Mouse (Mus musculus) urinary bladder, postnatal 36 days (tissue): ENCODE data around the gene Rnf145.

Experiments used
- DNase-seq, 2 experiments: peaks; one replicate each; pipeline ENCODE4 v3.0.0; 2022; ENCODE audit warnings: low spot score in 2 of 2, mixed read lengths in 1 of 2

Gene Rnf145

DNA sequence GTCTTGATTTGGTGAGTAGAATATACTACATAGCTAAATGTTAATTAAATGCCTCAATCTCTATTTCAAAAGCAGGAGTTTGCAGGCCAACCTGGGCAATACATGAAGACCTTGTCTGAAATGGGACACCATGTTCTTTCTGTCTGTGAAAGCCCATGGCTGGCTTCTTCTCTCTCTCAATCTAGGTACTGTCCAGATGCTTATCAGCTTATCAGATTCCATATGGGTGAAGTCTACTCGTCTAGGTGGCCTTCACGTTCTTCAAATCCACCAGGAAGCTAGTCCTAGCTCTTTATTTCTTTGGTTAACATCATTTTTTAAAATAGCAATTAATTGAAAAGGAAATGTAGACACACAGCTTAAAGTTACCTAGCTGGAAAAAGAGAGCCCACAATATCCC, 8.9 kb upstream of the Rnf145 start:
- DNase-seq, result no peak

DNA sequence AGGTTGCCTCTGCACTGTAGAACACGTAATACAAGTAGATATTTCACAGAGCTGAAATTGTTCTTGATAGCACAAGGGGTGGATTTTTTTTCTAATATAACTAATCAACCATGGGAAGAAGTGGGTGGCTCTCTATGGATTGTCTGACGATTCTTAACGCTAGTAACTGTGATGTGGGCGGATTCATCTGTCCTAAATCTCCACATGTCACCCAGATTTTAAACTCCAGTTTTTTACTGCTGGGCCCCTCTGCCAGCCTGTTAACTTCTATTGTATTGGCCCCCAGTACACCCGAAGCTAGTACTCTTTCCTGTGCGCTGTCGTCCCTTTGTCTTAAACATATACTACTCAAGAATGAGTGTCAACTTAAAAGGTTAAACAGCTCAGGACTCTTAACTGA, 8.4 kb upstream of the Rnf145 start:
- DNase-seq, result no peak

DNA sequence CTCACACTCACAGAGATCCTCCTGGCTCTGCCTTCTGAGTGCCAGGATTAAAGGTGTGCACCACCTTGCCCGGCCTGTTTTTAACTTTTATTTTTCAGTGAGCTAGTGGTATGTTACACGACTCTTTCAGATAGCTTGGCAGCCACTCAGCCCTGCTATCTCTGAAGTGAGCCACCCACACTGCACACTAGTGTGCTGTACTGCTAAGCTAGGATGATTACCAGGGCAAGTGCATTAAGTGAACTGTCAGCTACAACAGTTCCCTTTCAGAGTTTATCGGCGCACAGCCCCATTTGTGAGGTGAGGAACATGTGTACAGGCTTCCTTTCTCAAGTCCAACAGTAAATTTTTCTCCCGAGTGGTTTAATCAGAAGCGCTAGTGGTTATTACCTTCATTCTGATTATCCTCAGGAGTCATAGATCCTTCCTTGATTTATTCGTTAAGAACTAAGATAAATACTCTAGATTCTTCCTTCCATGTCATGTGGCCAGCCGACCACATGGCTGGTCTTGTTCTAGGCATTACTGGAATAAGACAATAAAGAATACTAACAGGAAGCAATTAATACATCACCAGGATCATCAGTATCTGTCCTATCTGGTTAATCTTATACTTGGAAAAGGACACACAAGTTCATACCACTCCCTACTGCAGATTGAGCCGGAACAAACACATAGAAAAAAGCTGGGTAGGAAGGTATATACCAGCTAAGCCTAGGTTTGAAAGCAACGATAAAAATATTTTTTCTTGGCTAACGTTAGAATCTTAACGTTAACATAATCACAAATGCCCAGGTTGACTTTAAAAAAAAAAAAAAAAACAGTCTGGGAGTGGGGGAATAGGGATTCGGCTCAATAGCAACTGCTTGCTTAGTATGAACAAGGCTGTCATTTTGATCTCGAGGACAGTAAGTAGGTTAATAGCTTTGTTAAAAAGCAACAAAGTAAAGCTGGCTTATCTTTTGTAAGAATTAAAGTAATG, 6.4 kb upstream of the Rnf145 start:
- DNase-seq, result no peak

DNA sequence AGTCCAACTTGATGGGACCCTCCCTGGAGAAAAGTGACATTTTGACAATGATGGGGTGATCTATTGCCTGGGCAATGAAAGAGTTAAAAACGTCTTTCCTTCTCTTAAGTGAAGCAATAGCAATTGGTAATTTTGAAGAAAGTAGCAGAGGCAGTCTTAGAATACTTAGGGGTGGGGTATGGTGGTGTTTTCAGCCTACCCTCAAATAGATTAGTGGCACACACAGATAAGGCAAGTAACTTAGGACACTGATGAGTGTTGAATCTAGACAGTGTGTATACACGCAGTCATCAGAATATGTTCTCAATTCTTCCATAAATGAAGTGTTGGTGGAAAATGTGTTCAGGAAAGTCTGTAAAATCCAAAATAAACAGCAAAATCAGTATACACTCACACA, 5.7 kb upstream of the Rnf145 start:
- no peak for DNase-seq

DNA sequence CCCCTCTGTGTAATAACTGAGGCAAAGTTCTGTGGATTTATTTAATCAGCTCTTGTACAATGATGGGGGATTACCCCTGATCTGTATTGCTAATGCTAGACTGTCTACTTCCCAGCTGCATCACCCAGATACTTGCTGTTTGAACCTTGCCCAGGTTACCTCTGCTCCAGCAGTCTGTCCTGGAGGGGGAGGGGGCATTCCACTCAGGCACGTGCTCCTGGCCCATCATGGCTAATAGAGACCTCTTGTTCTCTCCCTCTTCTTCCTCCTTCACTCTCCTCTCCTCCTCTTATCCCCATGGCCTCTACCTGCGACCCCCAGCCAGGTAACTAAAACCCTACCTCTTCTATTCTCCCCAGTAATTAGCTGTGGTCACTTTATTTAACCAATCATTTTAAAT, 4.1 kb upstream of the Rnf145 start:
- DNase-seq, result no peak

DNA sequence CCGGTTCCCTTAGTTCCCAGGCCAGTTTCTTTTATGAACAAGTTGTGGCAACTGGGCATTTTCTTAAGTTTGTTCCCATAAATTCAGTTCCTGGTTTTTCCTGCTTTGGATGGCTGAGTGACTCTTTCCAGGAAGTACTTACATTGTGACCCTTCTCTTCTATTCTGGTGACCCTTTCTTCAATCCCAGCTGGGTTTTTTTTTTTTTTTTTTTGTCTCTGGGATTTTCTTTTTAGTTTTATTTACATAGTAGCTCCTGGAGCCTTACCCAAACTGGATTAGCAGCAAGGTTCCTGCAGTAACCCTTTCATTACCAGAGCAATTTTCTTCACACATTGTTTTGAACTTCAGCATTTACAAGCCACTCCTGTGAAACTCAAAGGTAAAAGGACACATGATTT, 2.4 kb upstream of the Rnf145 start:
- no peak for DNase-seq

DNA sequence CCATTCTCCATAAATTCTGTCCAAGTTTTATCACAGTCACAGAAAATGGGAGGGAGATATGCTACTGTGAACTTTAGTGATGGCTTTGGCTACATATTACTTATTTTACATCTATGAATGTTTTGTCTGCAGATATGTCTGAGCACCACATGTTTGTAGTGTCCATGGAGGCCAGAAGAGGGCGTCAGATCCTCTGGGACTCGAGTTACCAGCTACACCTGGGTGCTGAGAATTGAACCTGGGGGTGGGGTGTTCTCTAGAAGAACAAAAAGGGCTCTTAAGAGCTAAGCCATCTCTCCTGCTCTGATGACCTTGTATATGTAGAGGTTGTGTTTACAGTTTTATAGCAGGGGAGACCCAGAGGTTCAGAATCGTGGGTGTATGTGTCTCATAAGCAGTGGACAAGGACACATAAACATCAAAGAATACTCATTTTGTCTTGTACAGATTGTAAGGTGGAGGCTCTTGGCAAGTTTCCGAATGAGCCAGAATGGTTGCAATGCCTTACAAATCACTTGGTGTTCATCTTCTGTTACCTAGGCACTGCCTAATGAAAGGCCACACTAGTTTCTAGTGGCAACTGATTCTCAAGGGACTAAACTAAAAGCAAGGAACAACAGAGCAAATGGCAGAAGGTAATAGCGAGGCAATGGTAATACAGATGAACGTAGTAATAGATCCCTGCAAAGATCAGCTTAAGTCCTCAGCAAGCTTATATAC, 1.0 kb upstream of the Rnf145 start:
- DNase-seq, result no peak

DNA sequence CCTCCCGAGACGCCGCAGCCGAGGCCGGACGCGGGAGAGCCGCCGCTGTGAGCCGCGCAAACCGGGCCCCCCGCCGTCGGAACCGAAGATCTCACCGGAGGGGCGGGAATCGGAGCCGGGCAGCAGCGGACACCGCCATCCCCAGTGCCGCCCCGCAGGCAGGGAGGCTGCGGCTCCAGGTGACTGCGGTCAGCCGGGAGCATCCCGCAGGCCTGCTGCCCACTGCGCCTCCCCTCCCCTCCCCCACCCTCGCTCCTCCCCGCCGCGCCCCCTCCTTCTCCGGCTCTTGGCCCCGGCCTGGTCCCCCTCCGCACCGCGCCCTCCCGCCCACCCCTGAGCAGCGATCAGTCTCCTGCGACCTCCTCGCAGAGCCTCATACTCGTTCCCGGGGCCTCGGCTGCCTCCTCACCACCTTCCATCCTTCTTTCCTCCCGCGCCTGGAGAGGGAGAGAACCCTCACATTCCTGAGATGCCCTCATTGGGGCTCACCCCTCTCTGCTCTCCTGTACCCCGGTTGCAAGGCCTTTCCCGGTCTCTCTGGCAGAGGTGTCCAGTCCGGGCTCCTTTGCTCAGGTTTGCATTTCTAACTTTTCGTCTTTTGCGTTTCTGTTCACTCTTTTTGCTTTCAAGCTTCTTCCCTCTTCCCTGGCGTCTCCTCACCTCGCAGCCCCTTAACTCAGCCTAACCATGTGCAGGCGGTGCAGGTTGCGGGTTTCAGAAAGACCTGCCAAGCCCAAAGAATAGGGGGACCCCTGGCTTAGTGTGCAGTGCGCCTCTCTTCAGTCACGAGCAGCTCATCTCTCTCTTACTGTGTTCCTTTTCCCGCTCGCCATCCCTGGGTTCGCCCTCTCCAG, 559 bp downstream of the Rnf145 start:
- peak in 1 of 2 experiments; percentile 32 for DNase-seq

DNA sequence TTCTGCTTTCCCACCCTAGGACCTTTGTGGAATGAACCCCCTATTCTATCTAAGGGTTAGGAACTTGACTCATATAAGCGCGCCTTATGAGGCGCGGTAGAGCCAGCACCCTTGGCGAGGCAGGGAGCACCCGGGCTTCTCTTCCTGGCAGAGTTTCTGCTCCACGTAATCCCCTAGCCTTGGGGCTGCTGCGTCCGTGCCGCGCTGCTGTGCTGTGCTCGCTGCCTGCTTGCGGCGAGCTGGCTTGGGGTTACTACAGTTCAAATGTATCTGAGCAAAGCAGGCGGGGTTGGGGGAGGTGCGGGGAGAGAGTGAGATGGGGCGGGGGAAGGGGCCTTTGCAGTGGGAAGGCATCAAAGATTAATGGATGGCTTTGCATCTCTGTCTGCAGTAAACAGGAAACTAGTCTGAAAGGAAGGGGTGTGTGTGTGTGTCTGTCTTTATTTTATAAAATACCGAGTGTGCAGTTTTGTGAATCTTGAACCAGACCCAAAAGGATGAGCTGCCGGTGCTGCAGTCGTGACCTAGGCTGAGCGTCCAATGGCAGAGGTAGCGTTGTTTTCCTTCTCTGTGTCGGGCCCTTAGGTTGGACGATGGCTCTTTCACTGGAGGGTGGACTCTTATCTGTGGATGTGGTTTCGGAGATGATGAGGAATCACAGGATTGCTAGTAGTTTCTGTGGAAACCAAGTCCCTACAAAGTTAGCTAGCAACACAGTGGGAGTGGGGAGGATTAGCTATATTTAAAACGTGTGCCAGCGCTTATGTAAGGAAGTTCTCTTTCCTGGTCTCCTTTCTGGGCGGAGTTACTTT, 1.4 kb downstream of the Rnf145 start:
- peak; percentile 61 to 62 for DNase-seq

DNA sequence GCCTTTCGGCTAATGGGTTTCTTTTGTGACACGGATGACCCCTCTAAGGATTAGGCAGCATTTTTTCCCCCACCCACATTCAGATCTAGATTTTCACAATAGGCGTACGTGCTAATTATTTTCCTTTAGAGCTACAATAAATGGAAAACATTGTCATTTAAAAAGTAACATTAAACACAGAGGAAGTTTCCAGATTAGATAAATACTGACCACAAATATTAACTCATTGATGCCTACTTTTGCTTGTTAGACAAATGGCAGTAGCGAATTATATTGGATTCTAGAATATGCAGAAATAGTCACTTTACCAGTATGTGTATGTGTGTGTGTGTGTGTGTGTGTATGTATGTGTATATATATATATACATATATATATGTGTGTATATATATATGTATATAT, 3.8 kb downstream of the Rnf145 start:
- no peak for DNase-seq

DNA sequence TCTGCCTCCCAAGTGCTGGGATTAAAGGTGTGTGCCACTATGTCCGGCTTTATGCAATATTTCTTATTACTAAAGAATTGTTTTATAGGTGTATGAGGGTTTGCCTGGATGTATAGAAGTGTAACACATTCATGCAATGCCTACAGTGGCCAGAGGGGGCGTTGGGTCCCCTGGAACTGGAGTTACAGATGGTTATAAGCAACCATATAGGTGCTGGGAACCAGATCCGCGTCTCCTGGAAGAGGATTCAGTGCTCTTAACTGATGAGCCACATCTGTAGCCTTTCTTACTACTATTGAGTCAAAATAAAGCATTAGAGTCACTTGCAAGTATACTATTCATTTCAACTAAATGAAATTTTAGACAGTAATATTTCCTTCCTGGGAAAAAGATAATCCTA, 7.0 kb downstream of the Rnf145 start:
- DNase-seq, result no peak

DNA sequence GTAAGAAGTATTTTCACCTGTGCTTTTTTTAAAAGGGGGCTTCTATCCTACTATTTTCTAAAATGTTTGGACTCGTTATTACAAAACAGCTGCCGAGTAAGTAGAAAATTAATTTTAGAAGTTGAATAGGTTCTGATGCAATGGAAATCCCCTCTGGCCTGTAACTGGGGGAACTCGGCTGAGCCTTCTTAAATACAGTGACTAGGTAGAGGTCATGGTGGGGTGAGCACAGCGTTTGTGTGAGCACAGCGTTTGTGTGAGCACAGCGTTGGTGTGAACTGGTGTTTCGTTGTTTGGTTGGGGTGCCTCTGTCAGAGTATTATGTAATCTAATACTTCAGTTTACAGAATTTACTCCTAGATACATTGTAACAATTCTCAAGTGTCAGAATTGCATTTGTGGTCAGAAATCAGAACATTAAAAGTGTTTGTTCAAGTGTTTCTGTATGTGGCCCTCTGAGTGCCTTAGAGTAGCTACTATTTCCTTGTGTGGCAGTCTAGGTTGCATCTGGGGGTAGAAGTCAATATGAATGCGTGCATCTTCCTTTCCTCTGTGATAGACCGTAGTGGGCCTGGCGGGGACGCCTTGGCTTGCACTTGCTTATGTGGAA, 8.0 kb downstream of the Rnf145 start:
- DNase-seq, result no peak

DNA sequence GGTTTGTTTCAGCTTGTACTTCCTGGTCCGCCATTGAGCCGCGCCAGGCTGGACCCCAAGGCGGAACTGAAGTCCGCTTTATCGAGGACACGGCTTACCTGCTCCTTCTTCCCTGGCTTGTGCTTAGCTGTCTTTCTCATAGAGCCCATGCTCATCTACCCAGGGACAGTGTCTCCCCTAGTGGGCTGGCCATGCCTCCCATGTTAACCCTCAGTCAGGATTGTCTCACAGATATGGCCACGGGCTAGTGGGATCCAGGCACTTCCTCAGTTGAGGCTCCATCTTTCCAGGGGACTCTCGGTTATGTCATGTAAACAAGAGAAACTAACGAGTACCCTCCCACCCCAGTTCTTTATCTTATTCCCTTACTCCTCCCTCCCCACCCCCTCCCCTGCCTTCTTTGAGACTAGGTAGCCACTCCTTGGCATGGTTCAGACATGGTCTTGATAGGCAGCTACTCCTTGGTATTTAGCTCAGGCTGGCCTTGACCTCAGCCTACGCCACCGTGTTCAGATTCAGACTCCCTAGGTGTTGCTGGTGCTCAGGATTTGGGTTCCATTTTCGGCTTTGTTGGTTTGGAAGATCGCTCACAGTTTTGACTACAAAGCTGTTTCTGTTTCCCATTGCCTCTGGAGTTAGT, 9.9 kb downstream of the Rnf145 start:
- no peak for DNase-seq

DNA sequence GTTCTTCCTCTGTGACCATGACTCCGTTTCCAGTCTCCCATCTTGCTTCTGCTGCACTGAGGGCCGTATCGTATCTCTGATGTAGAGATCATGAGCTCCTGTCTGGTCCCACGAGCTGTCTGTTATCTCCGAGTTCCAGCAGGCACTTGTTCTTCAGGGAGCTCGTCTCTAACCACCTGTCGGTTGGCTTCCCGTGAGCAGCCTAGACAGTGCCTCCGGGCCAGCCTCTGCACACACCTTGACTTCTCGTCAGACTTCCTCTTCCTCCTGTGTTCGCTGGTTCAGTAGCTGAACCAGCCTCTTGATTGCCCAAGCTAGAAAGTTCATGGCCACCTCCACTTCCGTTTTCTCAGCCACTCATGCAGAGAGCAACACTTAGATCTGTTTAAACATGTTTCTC, 10.4 kb downstream of the Rnf145 start:
- peak in 1 of 2 experiments; percentile 20 for DNase-seq

DNA sequence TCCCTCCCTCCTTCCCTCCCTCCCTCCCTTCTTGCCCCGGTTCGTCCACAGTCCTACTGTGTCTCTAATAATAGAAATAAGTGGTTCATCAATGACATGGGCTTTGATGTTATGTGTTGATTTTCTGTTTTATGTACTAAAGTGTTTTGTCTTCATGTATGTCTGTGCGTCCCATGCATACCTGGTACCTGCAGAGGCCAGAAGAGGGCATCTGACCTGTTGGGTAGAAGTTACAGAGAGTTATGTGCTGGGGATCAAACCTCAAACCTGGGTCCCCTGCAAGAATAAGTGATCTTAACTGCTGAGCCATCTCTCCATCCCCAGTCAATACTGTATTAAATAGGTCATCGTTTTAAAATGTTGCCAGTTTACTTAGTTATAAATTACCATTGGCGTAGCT, 11.0 kb downstream of the Rnf145 start:
- no peak for DNase-seq

DNA sequence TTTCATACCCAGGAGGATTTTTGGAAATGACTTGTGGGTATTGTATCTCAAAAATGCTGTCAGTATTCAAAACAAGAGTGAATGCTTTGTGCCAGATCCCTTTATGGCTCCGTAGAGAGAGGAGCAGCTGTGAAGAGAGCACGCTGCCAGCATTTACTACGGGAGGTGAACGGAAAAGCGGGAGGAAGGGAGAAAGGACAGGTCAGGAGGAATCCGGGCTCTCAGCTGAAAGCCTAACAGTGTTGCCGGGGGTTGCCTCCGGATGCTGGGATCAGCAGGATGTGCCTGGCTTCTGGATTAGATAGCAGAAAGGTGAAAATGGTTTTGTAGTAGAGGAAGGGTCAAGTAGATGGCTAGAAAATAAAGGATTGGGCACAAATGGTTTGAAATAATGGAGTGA, 11.6 kb downstream of the Rnf145 start:
- no peak for DNase-seq

DNA sequence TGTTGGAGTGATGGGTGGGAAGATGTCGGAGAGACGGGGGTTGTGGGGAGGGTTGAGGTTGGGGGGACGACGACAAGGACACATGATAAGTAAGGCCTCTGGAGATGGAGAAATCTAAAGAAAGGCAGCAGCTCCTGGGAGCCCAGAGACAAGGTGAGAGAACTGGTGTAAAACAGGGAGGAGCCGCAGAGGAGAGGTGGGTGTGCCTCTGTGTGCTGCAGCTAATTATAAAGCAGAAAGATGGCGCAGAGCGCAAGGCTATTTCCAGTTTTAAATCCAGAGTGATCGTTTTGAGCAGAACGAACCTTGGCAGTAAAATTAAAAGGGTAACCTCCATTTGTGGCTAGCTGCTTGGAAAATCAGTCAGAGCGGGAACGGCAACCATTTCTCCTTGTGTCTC, 12.1 kb downstream of the Rnf145 start:
- DNase-seq, result no peak

DNA sequence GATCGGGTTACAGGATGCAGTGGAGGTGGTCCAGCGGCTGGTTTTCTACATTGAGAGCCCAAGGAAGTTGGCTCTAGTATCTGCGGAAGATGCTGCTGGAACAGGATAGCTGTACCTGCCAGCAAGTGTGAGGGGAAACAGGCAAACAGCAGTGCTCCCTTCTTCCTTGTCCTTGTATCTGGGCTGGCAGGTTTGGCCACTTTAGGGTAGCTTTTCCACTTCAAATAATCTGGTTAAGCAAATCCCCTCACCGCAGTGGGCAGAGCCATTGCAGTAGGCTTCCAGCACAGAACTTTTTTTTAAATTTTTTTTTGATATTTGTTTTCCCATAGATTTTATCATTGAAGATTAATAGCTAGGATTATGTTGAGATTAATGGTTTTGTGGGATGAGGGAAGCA, 12.9 kb downstream of the Rnf145 start:
- DNase-seq, result no peak

DNA sequence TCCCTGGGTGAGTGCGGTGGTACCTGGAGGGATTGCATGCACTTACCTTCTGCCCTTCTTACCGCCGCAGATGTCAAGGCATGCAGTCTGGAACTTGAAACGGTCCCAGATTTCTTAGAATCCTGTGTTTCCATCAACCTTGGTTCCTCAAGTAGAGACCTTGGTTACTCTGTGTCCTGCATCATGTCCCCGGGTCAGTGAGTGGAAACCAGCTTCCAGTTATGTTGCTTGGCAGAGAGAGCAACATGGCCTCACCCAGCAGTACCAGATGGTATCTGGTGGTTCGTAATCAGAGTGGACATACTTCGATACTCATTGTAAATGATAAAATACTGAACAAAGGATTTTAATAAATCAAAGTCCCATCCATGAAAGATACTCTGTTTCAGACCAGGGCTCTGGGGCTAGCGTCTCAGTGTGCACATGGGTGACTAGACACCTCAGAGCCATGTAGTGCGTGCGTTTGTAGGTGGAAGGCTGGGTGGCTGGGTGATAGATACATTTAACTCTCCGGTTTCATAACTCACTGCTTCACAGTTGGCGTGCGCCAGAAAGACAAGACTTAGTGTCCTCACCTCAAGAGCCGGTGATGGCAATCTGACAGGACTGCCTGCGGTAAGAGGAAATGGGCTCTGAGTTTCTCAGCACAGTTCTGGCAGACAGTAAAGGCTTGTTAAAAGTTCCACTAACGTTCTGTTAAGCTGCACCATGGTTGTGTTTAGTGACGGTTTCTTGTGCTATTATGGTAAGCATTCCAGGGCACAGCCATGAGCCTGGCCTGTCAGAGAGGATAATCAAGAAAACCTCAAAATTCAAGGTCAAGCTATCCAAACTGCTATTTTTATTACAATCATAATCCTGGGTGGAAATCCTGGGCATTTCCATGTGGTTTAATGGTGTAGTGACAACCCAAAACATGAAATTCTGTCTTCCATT, 14.3 kb downstream of the Rnf145 start:
- no peak for DNase-seq
